Mouse (Mus musculus) cortical plate, adult 2 months (tissue): Measurements from ENCODE around the gene Gar1.

Source experiments
- CTCF ChIP-seq: fragments of 200-500 bp; IDR thresholded peaks from 2 replicates; pipeline ENCODE4 v1.5.1; 2011; ENCODE audit warnings: mild to moderate bottlenecking, control low read depth, low read length; ENCODE audit not compliant: insufficient read depth; ENCODE audit errors: extremely low read depth
- POLR2A ChIP-seq: fragments of 200-500 bp; IDR thresholded peaks from 2 replicates; pipeline ENCODE4 v1.6.1; 2011; ENCODE audit warnings: mild to moderate bottlenecking, low read length, control low read depth; ENCODE audit not compliant: insufficient read depth; ENCODE audit errors: extremely low read depth

DNA sequence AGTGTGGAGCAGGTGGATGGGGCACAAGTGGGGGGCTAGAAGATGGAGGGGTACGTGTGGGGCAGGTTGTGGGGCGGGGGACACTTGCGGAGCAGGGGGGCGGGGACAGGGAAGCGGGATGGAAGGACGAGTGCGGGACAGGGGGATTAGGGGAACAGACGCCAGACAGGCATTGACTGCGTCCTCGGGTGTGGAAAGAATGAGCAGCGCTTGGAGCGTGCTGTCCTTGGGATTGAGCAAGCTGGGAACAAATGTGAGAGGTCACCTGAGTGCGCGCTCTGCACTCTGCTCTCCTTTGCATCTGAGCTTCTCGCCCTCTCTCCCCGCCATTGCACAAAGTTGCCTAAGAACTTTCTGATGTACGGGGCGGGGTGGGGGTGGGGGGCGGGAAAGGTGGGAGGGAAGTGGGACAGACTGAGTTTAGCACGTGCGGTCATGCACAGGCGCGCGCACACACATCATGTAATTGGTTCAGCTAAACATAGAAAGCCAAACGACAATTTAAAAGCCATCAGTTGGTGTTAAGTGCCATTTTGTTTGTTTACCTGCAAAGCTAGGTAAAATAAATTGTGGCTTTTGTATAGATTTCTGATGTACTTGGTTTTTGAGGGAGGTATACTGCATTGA lies 48.0 kb upstream of the Gar1 start:
- no peak for TF ChIP-seq CTCF
- TF ChIP-seq POLR2A = no peak
